Mouse (Mus musculus): ENCODE measurements around the gene Smg5.

Gene Smg5

DNA sequence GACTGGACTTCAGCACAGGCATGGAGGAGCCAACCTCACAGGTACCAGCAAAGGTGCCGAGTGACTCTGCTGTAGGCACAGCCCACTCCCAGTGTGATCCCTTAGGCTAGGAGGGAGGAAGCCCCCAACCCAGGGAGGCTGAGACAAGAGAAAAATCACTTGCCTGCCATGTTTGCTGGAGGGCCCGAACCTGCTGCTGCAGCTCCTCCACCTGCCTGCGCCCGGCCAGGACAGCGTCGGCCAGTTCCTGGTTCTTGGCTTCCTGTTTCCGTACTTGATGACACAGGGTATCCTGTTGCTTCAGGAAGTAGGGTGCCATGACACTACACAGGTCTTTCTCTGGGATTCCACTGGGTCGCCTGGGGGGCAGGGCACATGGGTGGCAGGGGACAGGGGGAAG, 59.7 kb downstream of the Smg5 start:
- DNase-seq = no peak

DNA sequence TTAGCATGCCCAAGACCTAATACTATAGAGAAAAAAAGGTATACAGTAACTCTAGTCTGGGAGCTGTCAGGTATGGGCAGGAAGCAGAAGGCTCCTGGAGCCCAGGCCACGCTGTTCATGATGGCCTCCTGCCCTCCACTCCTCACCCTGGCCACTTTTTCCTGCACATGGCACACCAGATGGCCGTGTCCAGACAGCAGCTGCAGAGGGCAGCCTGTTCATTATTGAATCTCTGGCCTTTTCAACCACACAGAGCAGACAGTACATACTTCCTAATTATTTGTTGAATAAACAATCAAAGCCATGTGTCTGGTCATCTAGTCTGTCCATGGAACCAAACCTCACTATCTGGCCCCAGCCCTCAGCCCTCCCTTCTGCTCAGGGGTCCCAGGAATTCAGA, 62.6 kb downstream of the Smg5 start:
- DNase-seq = peak; percentile 2

DNA sequence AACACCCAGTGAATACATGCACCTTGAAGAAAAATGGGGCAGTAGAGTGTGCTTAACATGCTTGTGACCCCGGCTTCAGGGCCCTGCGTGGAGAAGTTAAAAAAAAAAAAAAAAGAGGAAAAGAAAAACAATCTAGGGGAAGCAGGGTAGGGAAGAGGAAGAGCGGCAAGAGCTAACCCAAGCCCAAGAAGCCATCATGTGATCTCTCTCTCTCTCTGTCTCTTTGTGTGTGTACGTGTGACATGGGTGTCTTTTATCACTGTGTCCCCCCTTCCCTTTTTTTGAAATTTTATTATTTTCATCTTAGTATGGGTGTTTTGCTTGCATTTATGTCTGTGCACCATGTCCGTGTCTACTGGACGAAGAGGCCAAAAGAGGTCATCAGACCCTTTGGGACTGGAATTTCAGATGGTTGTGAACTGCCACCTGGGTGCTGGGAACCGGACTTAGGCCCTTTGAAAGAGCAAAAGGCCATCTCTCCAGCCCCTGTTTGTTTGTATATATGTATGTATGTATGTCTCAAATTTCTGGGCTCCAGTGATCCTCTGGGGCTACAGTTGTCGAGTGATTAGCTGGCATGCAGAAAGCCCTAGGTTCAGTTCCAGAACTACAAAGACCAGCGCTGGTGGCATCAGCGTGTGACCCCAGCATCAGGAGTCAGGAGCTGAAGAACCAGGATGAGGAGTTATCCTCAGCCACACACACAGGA, 67.6 kb downstream of the Smg5 start:
- peak; percentile 64 for DNase-seq

DNA sequence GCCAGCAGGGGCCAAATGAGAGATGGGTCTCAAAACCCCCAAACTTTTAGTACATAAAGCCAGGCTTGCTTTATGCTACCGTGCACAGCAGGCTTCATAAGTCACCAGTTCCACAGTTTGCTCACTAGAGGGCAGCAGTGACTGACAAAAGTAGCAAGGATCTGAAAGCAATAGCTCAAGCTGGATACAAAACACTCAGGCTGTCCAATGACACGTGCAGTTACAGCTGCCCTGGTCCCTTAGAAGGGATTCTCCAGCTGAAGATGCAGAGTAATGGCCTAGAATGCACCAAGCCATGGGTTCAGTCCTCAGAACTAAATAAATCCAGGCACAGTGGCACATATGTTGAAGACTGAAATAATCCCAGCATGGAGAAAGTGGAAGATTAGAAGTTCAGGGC, 71.0 kb downstream of the Smg5 start:
- peak; percentile 95 for DNase-seq

DNA sequence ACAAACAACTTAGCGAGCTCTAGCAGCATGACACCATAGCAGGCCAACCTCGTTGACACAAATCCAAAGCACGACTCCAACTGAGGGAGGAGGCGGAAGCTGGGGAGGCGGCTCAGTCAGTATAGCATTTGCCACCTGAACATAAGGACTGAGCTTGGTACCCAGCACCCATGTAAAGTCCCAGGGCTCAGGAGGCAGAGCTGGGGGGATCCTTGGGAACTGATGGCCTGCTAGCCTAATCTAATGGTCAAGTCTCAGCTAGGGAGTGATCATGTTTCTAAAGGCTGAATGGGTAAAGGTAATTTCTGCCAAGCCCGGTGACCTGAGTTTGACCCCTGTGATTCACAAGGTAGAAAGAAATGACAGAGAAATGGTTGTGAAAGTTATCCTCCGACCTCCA, 71.5 kb downstream of the Smg5 start:
- DNase-seq = peak; percentile 90

DNA sequence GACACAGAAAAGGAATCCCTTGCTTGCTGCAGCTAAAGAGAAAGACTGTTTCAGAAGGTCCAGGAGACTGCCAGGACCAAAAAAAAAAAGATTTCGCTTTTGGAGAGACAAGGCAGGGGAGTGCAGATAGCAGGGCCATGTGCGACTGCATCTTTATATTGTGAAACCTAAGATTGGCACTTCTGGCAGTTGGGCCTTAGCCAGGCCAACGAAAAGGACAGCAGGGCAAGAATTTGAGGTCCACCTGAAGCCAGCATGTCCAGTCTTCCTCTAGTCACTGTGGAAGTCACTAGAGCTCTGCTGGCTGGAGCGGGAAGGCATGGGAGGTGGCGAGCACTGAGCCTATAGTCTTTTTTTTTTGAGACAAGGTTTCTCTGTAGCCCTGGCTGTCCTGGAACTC, 72.9 kb downstream of the Smg5 start:
- DNase-seq = peak; percentile 91

DNA sequence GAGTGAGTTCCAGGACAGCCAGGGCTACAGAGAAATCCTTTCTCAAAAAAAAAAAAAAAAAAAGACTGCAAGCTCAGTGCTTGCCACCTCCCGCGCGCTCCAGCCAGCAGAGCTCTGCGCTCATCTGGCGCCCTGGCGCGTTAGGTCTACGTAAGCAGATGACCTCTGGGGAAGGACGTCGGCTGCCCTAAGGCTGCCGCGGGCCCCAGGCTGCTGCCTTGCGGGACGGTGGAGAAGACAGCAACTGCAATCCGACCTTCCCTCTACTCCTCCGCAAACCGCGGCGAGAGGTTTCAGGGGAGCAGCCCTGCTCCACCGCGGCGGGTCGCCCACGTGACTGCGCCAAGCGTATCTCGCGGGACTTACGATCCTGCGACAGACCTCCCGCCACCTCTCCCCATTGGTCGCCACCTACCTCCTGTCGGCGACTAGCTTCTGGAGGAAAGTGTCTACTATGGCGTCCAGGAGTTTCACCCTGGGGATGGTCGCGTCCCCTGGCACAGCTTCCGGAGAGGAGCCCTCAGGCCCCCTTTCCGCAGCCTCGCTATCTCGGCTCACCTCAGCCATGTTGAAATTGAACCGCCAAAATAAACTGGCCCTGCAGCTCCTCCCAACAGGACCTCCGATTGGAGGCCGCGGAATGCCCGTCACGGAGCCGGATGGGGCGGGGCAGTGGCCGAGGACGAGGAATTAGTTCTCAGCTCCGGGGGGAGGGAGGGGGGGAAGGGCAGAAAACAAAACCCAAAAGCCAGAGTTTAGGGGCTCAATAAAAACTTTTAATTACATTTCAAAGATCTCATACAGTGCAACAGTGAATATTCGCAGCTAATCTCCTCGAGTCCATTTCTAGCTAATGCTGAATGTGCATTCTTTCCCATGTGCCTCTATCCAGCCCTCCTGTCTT, 73.9 kb downstream of the Smg5 start, which contains the start of gene Pmf1:
TSS of gene Pmf1 (minus strand) at position 591 of the 904 bp plus-strand sequence.
- DNase-seq = peak; percentile 100

DNA sequence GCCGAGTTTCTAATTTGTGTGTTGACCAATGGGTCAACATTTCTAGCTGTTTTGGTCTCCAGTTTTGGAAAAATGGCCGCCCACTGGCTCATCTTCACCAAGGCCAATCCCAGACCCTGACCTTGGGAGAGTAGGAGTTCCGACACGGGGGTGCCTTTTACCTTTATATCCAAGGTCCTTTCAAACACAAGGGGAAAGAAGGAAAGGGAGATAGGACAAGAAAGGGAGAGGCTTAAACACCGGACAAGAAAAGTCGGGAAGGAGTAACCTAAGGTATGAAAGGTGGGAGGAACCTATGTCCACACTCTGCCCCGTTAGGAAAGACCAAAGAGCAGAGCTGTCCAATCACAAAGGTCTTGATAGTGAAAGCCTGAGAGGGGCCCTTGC, 74.6 kb downstream of the Smg5 start:
- DNase-seq = peak; percentile 93

DNA sequence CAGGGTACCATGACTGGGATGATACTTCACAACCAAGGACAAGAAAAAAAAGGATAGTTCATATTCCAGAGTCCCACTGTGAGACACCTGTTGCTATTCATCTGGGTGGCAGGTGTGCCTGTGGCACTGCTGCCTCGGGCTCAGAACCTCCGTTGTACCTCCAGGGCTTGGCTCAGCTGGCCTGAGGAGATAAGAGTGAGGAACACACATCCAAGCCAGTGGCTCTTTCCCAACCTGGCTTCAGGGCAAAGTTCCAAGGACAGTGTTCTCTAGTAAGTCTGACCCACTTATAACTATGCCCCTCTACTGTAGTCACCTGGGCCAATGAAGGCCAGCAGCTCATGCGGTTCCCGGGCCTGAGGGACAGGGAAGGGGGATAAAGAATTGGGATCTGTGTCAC, 75.6 kb downstream of the Smg5 start:
- peak; percentile 91 for DNase-seq

Measured in heart, adult 11 months (tissue).